Mouse (Mus musculus) bone marrow macrophage, adult 2 months (primary cell): Measurements from ENCODE around the gene Duxbl2.
"Not testable (repeated sequence)": the region's sequence is repeated elsewhere in the genome, so short reads cannot be mapped to it uniquely, and the experiment has no call there.

Experiments
- CTCF ChIP-seq: IDR thresholded peaks from 2 replicates; pipeline ENCODE4 v1.5.1; 2012; ENCODE audit warnings: low read depth, mild to moderate bottlenecking, low read length, moderate library complexity
- POLR2A ChIP-seq: IDR thresholded peaks from 2 replicates; pipeline ENCODE4 v1.6.1; 2012; ENCODE audit warnings: mild to moderate bottlenecking, low read depth, low read length, borderline replicate concordance

DNA sequence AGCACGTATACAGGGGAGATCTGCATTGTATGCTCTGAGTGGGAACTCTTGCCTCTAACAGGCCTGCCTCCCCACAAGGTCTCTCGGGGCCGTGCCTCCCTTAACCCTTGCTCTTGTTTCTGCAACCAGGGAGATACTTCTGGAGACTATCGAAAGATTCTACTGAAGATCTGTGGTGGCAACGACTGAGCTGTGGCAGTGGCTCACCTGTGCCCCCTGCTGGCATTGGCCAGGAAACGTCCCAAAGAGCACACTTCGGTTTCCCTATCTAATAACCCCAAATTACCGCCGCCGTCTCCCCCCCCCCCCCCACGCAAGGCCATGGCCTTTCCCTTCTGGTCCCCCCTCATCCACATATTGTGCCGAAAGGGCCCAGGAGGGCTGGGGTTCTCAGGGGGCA lies 47.1 kb downstream of the Duxbl2 start:
- TF ChIP-seq POLR2A, CTCF: not testable (repeated sequence)
